Mouse (Mus musculus) heart, adult 2 months (tissue): ENCODE measurements around the gene Bmp5.

Experiments used
- CTCF ChIP-seq: fragments of 200-600 bp; IDR thresholded peaks from 2 replicates; pipeline ENCODE4 v1.8.1; 2022; ENCODE audit warnings: antibody characterized with exemption, mild to moderate bottlenecking, moderate library complexity
- POLR2A ChIP-seq: fragments of 200-500 bp; IDR thresholded peaks from 2 replicates; pipeline ENCODE4 v1.6.1; 2011; ENCODE audit warnings: mild to moderate bottlenecking, low read depth, low read length, control low read depth; ENCODE audit not compliant: insufficient read depth

DNA sequence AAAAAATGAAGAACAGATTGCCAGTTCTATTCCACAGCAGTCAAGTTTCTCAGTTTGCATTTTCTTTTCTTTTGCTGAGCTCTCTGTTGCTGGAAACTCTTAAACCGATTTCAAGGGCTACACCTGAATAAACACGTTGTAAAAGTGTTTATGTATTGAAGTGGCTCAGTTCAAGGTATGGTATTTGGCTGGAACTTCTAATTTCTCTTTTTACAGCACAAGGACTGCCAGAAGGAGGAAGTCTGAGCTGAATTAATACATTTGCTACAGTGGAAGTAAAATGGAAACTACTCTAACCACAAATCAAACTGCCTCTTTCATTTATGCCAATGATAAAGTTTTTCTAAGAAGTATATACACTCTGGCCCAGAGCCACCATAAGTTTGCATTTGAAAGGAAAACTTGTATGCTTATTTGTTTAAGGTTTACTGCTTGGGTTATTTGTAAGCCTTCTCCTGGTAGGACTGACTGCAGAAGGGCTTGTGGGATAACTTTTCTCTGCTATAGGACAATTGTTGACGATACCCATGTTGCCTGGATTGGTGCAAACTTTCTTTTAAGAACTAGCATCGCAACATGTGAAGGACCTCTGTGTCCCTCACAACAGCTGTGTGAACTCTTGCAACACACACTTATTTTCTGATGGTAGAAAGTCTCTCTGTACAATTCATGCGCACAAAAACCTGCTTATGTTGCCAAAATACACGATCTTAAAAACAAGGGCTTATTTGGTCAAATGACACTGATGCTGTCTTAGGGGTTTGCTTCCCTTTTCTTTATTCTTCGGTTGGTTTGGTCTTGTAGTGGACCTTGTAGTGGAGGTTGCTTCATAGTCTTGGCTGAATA lies 95.4 kb downstream of the Bmp5 start:
- TF ChIP-seq CTCF (no peak), POLR2A (no peak)
